Mouse (Mus musculus) bone marrow, adult 2 months (tissue): ENCODE results near the gene Casz1.

Experiments used
- CTCF ChIP-seq: fragments of 200-500 bp; IDR thresholded peaks from 2 replicates; pipeline ENCODE4 v1.5.1; 2011; ENCODE audit warnings: low read length, control low read depth; ENCODE audit not compliant: control insufficient read depth, insufficient read depth
- POLR2A ChIP-seq: fragments of 200-500 bp; IDR thresholded peaks from 2 replicates; pipeline ENCODE4 v1.6.1; 2011; ENCODE audit warnings: low read depth, mild to moderate bottlenecking, control low read depth, low read length, borderline replicate concordance; ENCODE audit not compliant: control insufficient read depth

DNA sequence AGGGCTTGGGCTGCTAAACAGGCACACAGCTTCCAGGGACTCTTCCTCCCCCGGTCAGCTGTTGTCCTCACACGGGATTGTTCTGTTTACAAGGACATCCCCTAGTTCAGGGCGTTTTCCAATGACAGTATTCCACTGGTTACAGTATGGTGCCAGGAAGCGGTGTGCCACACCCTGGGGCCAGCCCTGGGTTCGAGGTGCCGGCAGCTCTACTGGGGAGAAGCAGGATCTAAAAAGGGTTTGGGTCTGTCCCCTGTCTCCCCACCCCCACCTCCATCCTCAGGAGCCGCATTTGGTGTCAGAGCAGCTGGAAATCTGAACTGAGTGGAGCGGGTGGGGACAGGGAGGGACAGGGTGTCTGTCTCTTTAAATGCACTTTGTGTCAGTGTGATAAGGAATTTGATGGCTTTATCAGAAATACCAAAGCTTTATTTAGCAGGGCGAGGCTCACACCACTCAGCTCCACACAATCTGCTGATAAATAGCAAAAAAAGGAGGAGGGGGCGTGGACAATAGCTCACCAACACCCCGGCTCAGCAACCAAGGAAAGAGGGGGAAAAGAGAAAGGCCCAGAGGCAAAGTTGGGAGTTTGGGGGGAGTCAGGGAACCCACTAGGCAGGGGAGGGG is 74.9 kb downstream of the Casz1 start:
- TF ChIP-seq CTCF (no peak), POLR2A (no peak)
